Mouse (Mus musculus): ENCODE results near the gene Gm9970. TPM values are rescaled to one million over a fixed set of nuclear protein-coding genes. Genes with fewer than 3 reads are reported as not detected.

Gm9970 gene
- total and polyA plus RNA-seq, 3 experiments: 0.24 TPM; not detected in 2

- TF ChIP-seq TCF12 (IDR thresholded peaks at IDR 0.05; ENCODE audit: low read depth, low read length): peak; percentile 72; the same call in 1 of the 2 replicates
- TF ChIP-seq TBP (IDR thresholded peaks at IDR 0.05; ENCODE audit: low read depth, low read length): peak; percentile 70
Observed at GRCm38 (mm10) chr5:31201742-31202590, 39.1 kb downstream of the Gm9970 start, which contains the start of gene Zfp513 (continued).

- Histone ChIP-seq H3K79me2 (ENCODE audit: control insufficient read depth, insufficient read depth, low read length, poor library complexity) (peaks cover 13% of the 10 kb centered on the region), H3K9ac (ENCODE audit: control insufficient read depth, low read depth, low read length, poor library complexity, severe bottlenecking) (peak overlapping the region; percentile 87), H3K4me1 (ENCODE audit: control insufficient read depth in 1 of 2, insufficient read depth in 2 of 2, low read length in 2 of 2) (no peaks in the 10 kb centered on the region; a peak in 1 of 4 replicates), H3K27ac (ENCODE audit: control insufficient read depth, low read depth, low read length) (peak overlapping the region; percentile 74), H3K36me3 (ENCODE audit: control insufficient read depth in 1 of 2, insufficient read depth in 2 of 2, low read length in 2 of 2) (peaks cover 8 to 19% of the 10 kb centered on the region in 2 experiments), H3K9me3 (replicated peaks; ENCODE audit: insufficient read depth, low read length) (no peaks in the 10 kb centered on the region), H3K27me3 (ENCODE audit: control insufficient read depth in 1 of 2, insufficient read depth in 2 of 2, low read length in 2 of 2) (no peaks in the 10 kb centered on the region), H3K4me3 (ENCODE audit: control insufficient read depth in 1 of 2, insufficient read depth in 1 of 2, low read depth in 2 of 2, low read length in 2 of 2) (peak overlapping the region; percentile 62 to 71)
- no peak for DNase-seq (ENCODE audit: low read depth, low spot score)
- TF ChIP-seq MYC (IDR thresholded peaks at IDR 0.05; ENCODE audit: low read depth, low read length) (0 out of 2 replicates have a peak, but pooled peaks have one; percentile 37), TCF12 (IDR thresholded peaks at IDR 0.05; ENCODE audit: low read depth, low read length) (0 out of 2 replicates have a peak, but pooled peaks have one; percentile 8), KAT2A (conservative IDR thresholded peaks at IDR 0.05; ENCODE audit: low read depth, low read length) (no peak)
Observed at GRCm38 (mm10) chr5:31201042-31201741, 39.8 kb downstream of the Gm9970 start.

GRCm38 (mm10) chr5:31200327-31200768 is 40.7 kb downstream of the Gm9970 start:
- peaks cover 12% of the 10 kb centered on the region for H3K79me2 ChIP-seq (ENCODE audit: control insufficient read depth, insufficient read depth, low read length, poor library complexity)
- DNase-seq (ENCODE audit: low read depth, low spot score): no peak
- TF ChIP-seq POLR2AphosphoS5 (IDR thresholded peaks at IDR 0.05; ENCODE audit: borderline replicate concordance, low read depth, low read length): peak; percentile 84; the same call in 1 of the 2 replicates
- no peak for TF ChIP-seq MAZ (IDR thresholded peaks at IDR 0.05; ENCODE audit: low read depth, low read length)
- no peaks in the 10 kb centered on the region; a peak in 1 of 4 replicates for H3K4me1 ChIP-seq (ENCODE audit: control insufficient read depth in 1 of 2, insufficient read depth in 2 of 2, low read length in 2 of 2)
- no peaks in the 10 kb centered on the region for H3K9me3 ChIP-seq (replicated peaks; ENCODE audit: insufficient read depth, low read length)
- peak overlapping the region; percentile 87; the same call in 1 of the 2 replicates for H3K9ac ChIP-seq (ENCODE audit: control insufficient read depth, low read depth, low read length, poor library complexity, severe bottlenecking)
- H3K4me3 ChIP-seq (ENCODE audit: control insufficient read depth in 1 of 2, insufficient read depth in 1 of 2, low read depth in 2 of 2, low read length in 2 of 2): no peak overlapping the region
- peaks cover 8 to 14% of the 10 kb centered on the region in 2 experiments for H3K36me3 ChIP-seq (ENCODE audit: control insufficient read depth in 1 of 2, insufficient read depth in 2 of 2, low read length in 2 of 2)
- no peaks in the 10 kb centered on the region for H3K27me3 ChIP-seq (ENCODE audit: control insufficient read depth in 1 of 2, insufficient read depth in 2 of 2, low read length in 2 of 2)
- no peak overlapping the region for H3K27ac ChIP-seq (ENCODE audit: control insufficient read depth, low read depth, low read length)

GRCm38 (mm10) chr5:31199893-31200292 is 41.1 kb downstream of the Gm9970 start:
- Histone ChIP-seq H3K4me3 (ENCODE audit: control insufficient read depth in 1 of 2, insufficient read depth in 1 of 2, low read depth in 2 of 2, low read length in 2 of 2) (no peak overlapping the region), H3K9me3 (replicated peaks; ENCODE audit: insufficient read depth, low read length) (no peaks in the 10 kb centered on the region), H3K36me3 (ENCODE audit: control insufficient read depth in 1 of 2, insufficient read depth in 2 of 2, low read length in 2 of 2) (peaks cover 8 to 11% of the 10 kb centered on the region in 2 experiments), H3K27me3 (ENCODE audit: control insufficient read depth in 1 of 2, insufficient read depth in 2 of 2, low read length in 2 of 2) (no peaks in the 10 kb centered on the region), H3K9ac (ENCODE audit: control insufficient read depth, low read depth, low read length, poor library complexity, severe bottlenecking) (no peak overlapping the region), H3K4me1 (ENCODE audit: control insufficient read depth in 1 of 2, insufficient read depth in 2 of 2, low read length in 2 of 2) (no peaks in the 10 kb centered on the region; a peak in 1 of 4 replicates), H3K79me2 (ENCODE audit: control insufficient read depth, insufficient read depth, low read length, poor library complexity) (peaks cover 11% of the 10 kb centered on the region), H3K27ac (ENCODE audit: control insufficient read depth, low read depth, low read length) (no peak overlapping the region)
- TF ChIP-seq ZC3H11A (IDR thresholded peaks at IDR 0.05; ENCODE audit: low read depth, low read length): no peak
- no peak for TF ChIP-seq TAL1 (IDR thresholded peaks at IDR 0.05; ENCODE audit: low read length)
- 0 out of 2 replicates have a peak, but pooled peaks have one; percentile 29 for TF ChIP-seq POLR2AphosphoS2 (IDR thresholded peaks at IDR 0.05; ENCODE audit: low read length)
- peak; percentile 4 for TF ChIP-seq RAD21 (IDR thresholded peaks at IDR 0.05; ENCODE audit: low read depth, low read length)
- TF ChIP-seq CTCF (IDR thresholded peaks at IDR 0.05 in 2 of 3, conservative IDR thresholded peaks at IDR 0.05 in 1 of 3; ENCODE audit: control insufficient read depth in 1 of 3, insufficient read depth in 1 of 3, low read depth in 2 of 3, low read length in 3 of 3, poor library complexity in 1 of 3, severe bottlenecking in 1 of 3): peak in 2 of 3 experiments; percentile 32 to 36; a peak in 3 of 6 replicates
- TF ChIP-seq CHD1 (IDR thresholded peaks at IDR 0.05; ENCODE audit: low read depth, low read length): no peak
- TF ChIP-seq TCF12 (IDR thresholded peaks at IDR 0.05; ENCODE audit: low read depth, low read length): no peak
- no peak for TF ChIP-seq RCOR1 (IDR thresholded peaks at IDR 0.05; ENCODE audit: low read depth, low read length)
- TF ChIP-seq POLR2A (IDR thresholded peaks at IDR 0.05; ENCODE audit: control insufficient read depth in 1 of 2, insufficient read depth in 1 of 2, low read depth in 1 of 2, low read length in 2 of 2, poor library complexity in 1 of 2): peak; percentile 0 to 30; a peak in 2 of 4 replicates
- peak; percentile 33 for TF ChIP-seq SMC3 (IDR thresholded peaks at IDR 0.05; ENCODE audit: low read depth, low read length)
- DNase-seq (ENCODE audit: low read depth, low spot score): no peak
